Mouse (Mus musculus): ENCODE measurements around the gene Grk2. TPM values are rescaled to one million over a fixed set of nuclear protein-coding genes. Genes with fewer than 3 reads are reported as not detected.

The Grk2 gene
- total and polyA plus RNA-seq, 3 experiments: 118 to 203 (median 193) TPM

DNA sequence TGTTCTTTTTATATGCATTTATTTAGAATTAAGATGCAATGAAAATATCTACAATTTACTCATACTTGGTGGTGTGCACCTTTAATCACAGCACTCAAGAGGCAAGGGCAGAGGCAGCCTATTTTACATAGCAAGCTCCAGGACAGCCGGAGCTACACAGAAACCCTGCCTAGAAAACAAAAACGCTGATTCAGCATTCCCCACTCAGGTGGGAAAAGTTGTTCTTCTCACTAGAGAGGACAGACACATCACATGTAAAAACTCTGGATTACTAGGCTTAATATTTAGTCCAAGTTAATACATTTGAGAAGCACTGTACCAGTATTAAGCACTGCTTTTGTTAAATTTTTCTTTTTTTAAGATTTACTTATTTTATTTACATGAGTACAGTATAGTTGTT is 43.4 kb upstream of the Grk2 start:
- H3K27ac ChIP-seq (ENCODE audit: insufficient read depth, low read depth): no peak overlapping the region
- no peaks in the 10 kb centered on the region for H3K79me2 ChIP-seq (replicated peaks; ENCODE audit: control insufficient read depth, extremely low read depth, insufficient read depth, poor library complexity, severe bottlenecking)
- in situ Hi-C loops (cut with MboI; ENCODE audit: low pct_ligation_motif_present, low pct_unique_long_range_greater_than_20kb, low sequenced_read_pairs): no loop called here
- no peak overlapping the region for H3K4me3 ChIP-seq (replicated peaks in 1 of 3; ENCODE audit: low read depth in 2 of 3, low read length in 2 of 3, poor library complexity in 1 of 3)
- no peak overlapping the region for H3K4me2 ChIP-seq (ENCODE audit: insufficient read depth, low read depth, poor library complexity, severe bottlenecking)
- H3K27me3 ChIP-seq (replicated peaks): no peaks in the 10 kb centered on the region
- H3K9ac ChIP-seq (ENCODE audit: insufficient read depth, low read depth): no peak overlapping the region
- peaks cover 22 to 69% of the 10 kb centered on the region in 2 experiments for H3K36me3 ChIP-seq (replicated peaks in 1 of 2; ENCODE audit: control insufficient read depth in 1 of 2, insufficient read depth in 1 of 2, low read length in 1 of 2)
- TF ChIP-seq MAFK (IDR thresholded peaks at IDR 0.05; ENCODE audit: insufficient replicate concordance, low read length) (peak; percentile 98), KAT2A (IDR thresholded peaks at IDR 0.05; ENCODE audit: insufficient replicate concordance, low read length) (no peak)
- no peak for DNase-seq (ENCODE audit: extremely low read depth)
- no peaks in the 10 kb centered on the region for H3K9me3 ChIP-seq (replicated peaks; ENCODE audit: low read length)
- H3K4me1 ChIP-seq (ENCODE audit: control insufficient read depth in 1 of 2, insufficient read depth in 2 of 2): no peaks in the 10 kb centered on the region
- dilution Hi-C loops (cut with MboI; ENCODE audit: extremely low pct_ligation_motif_present, extremely low pct_unique_long_range_greater_than_20kb, low sequenced_read_pairs): no loop called here

DNA sequence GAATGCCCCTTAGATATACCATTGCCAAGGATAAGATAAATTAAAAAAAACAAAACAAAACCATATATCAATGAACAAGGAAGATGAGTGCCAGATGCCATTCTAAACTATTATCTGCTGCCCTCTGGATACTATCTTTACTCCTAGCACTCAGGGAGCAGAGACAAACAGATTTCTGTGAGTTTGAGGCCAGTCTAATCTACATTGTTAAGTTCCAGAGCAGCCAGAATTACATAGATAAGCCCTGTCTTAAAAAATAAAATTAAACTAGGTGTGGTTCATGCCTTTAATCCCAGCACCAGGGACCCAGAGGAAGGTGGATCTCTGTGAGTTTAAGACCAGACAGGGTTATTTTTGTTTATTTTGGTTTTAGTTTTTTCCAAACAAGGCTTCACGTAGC is 40.5 kb upstream of the Grk2 start:
- no peaks in the 10 kb centered on the region for H3K79me2 ChIP-seq (replicated peaks; ENCODE audit: control insufficient read depth, extremely low read depth, insufficient read depth, poor library complexity, severe bottlenecking)
- no peak overlapping the region for H3K4me2 ChIP-seq (ENCODE audit: insufficient read depth, low read depth, poor library complexity, severe bottlenecking)
- no peak for TF ChIP-seq TBP (conservative IDR thresholded peaks at IDR 0.05; ENCODE audit: low read depth, low read length)
- TF ChIP-seq NRF1 (IDR thresholded peaks at IDR 0.05; ENCODE audit: low read depth, low read length): no peak
- TF ChIP-seq HCFC1 (IDR thresholded peaks at IDR 0.05; ENCODE audit: low read depth, low read length): no peak
- TF ChIP-seq KAT2A (IDR thresholded peaks at IDR 0.05; ENCODE audit: insufficient replicate concordance, low read length): no peak
- in situ Hi-C loops (cut with MboI; ENCODE audit: low pct_ligation_motif_present, low pct_unique_long_range_greater_than_20kb, low sequenced_read_pairs) (no loop called here), dilution Hi-C loops (cut with MboI; ENCODE audit: extremely low pct_ligation_motif_present, extremely low pct_unique_long_range_greater_than_20kb, low sequenced_read_pairs) (no loop called here)
- no peak for DNase-seq (ENCODE audit: extremely low read depth)
- no peak overlapping the region for H3K27ac ChIP-seq (ENCODE audit: insufficient read depth, low read depth)
- no peaks in the 10 kb centered on the region for H3K9me3 ChIP-seq (replicated peaks; ENCODE audit: low read length)
- H3K9ac ChIP-seq (ENCODE audit: insufficient read depth, low read depth): no peak overlapping the region
- H3K4me1 ChIP-seq (ENCODE audit: control insufficient read depth in 1 of 2, insufficient read depth in 2 of 2): no peaks in the 10 kb centered on the region
- H3K36me3 ChIP-seq (replicated peaks in 1 of 2; ENCODE audit: control insufficient read depth in 1 of 2, insufficient read depth in 1 of 2, low read length in 1 of 2): peaks cover 30 to 73% of the 10 kb centered on the region in 2 experiments
- H3K27me3 ChIP-seq (replicated peaks): no peaks in the 10 kb centered on the region
- H3K4me3 ChIP-seq (replicated peaks in 1 of 3; ENCODE audit: low read depth in 2 of 3, low read length in 2 of 3, poor library complexity in 1 of 3): no peak overlapping the region

DNA sequence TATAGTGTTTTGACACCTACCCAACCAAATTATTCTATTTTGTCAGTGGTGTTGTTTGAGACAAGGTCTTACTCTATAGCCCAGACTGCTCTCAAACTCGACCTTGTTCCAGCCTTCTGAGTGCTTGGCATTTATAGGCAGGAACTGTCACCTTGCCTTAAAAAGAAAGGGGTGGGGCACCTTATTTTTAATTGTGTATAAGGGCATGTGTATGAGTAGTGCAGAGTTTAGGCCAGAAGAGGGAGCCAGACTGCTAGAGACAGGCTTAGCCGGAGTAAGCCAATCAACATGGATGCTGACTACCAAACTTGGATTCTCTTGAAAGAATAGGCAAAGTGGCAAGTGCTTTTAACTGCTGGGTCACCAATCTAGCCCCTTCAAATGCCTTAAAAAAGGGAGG is 32.1 kb upstream of the Grk2 start:
- Histone ChIP-seq H3K9ac (ENCODE audit: insufficient read depth, low read depth) (no peak overlapping the region), H3K9me3 (replicated peaks; ENCODE audit: low read length) (no peaks in the 10 kb centered on the region), H3K4me1 (ENCODE audit: control insufficient read depth in 1 of 2, insufficient read depth in 2 of 2) (peaks cover 0 to 12% of the 10 kb centered on the region in 2 experiments; a peak in 2 of 4 replicates), H3K27me3 (replicated peaks) (no peaks in the 10 kb centered on the region), H3K36me3 (replicated peaks in 1 of 2; ENCODE audit: control insufficient read depth in 1 of 2, insufficient read depth in 1 of 2, low read length in 1 of 2) (peaks cover 12 to 49% of the 10 kb centered on the region in 2 experiments), H3K4me2 (ENCODE audit: insufficient read depth, low read depth, poor library complexity, severe bottlenecking) (no peak overlapping the region), H3K4me3 (replicated peaks in 1 of 3; ENCODE audit: low read depth in 2 of 3, low read length in 2 of 3, poor library complexity in 1 of 3) (no peak overlapping the region), H3K79me2 (replicated peaks; ENCODE audit: control insufficient read depth, extremely low read depth, insufficient read depth, poor library complexity, severe bottlenecking) (peaks cover 7% of the 10 kb centered on the region), H3K27ac (ENCODE audit: insufficient read depth, low read depth) (no peak overlapping the region)
- in situ Hi-C loops (cut with MboI; ENCODE audit: low pct_ligation_motif_present, low pct_unique_long_range_greater_than_20kb, low sequenced_read_pairs): loop anchor here (10.0 kb wide), 1 partner anchor 47 kb away; no protein-coding TSS in a partner anchor
- dilution Hi-C loops (cut with MboI; ENCODE audit: extremely low pct_ligation_motif_present, extremely low pct_unique_long_range_greater_than_20kb, low sequenced_read_pairs): no loop called here
- no peak for TF ChIP-seq TCF12 (IDR thresholded peaks at IDR 0.05; ENCODE audit: low read depth, low read length)
- TF ChIP-seq SMC3 (IDR thresholded peaks at IDR 0.05; ENCODE audit: low read depth, low read length): peak; percentile 68
- no peak for TF ChIP-seq MAZ (IDR thresholded peaks at IDR 0.05; ENCODE audit: low read depth, low read length)
- TF ChIP-seq CTCF (conservative IDR thresholded peaks at IDR 0.05 in 1 of 2, IDR thresholded peaks at IDR 0.05 in 1 of 2; ENCODE audit: low read depth in 2 of 2, low read length in 2 of 2): peak; percentile 57 to 82
- no peak for TF ChIP-seq TBP (conservative IDR thresholded peaks at IDR 0.05; ENCODE audit: low read depth, low read length)
- TF ChIP-seq MYC (IDR thresholded peaks at IDR 0.05; ENCODE audit: low read depth, low read length): 0 out of 2 replicates have a peak, but pooled peaks have one; percentile 37
- TF ChIP-seq PAX5 (IDR thresholded peaks at IDR 0.05; ENCODE audit: low read length): no peak
- TF ChIP-seq NELFE (IDR thresholded peaks at IDR 0.05; ENCODE audit: low read depth, low read length): 0 out of 2 replicates have a peak, but pooled peaks have one; percentile 27
- no peak for TF ChIP-seq POLR2A (IDR thresholded peaks at IDR 0.05; ENCODE audit: low read depth, low read length)
- no peak for TF ChIP-seq BHLHE40 (IDR thresholded peaks at IDR 0.05; ENCODE audit: low read depth, low read length)
- no peak for TF ChIP-seq HCFC1 (IDR thresholded peaks at IDR 0.05; ENCODE audit: low read depth, low read length)
- TF ChIP-seq ZMIZ1 (IDR thresholded peaks at IDR 0.05; ENCODE audit: low read depth, low read length): no peak
- no peak for TF ChIP-seq ELF1 (IDR thresholded peaks at IDR 0.05; ENCODE audit: low read depth, low read length)
- no peak for TF ChIP-seq UBTF (IDR thresholded peaks at IDR 0.05; ENCODE audit: low read depth, low read length)
- no peak for TF ChIP-seq MEF2A (IDR thresholded peaks at IDR 0.05; ENCODE audit: borderline replicate concordance, low read depth, low read length)
- no peak for TF ChIP-seq KAT2A (IDR thresholded peaks at IDR 0.05; ENCODE audit: insufficient replicate concordance, low read length)
- no peak for TF ChIP-seq POLR2AphosphoS2 (IDR thresholded peaks at IDR 0.05; ENCODE audit: low read depth, low read length)
- TF ChIP-seq ZNF384 (IDR thresholded peaks at IDR 0.05; ENCODE audit: low read depth, low read length): no peak
- no peak for TF ChIP-seq RCOR1 (conservative IDR thresholded peaks at IDR 0.05; ENCODE audit: low read depth, low read length)
- TF ChIP-seq RAD21 (IDR thresholded peaks at IDR 0.05; ENCODE audit: low read depth, low read length): peak; percentile 70
- TF ChIP-seq JUND (conservative IDR thresholded peaks at IDR 0.05; ENCODE audit: low read depth, low read length): no peak
- DNase-seq (ENCODE audit: extremely low read depth): peak; percentile 70

All from CH12.LX (cell line).